Mouse (Mus musculus): ENCODE data around the gene Mrps35. TPM values are rescaled to one million over a fixed set of nuclear protein-coding genes. Genes with fewer than 3 reads are reported as not detected.
A peak's percentile ranks its signal among the peaks of the same experiment; 100 is the strongest.

Mrps35 gene
- polyA plus RNA-seq, 2 experiments: 33.4 to 104 TPM

- H3K9me3 ChIP-seq (ENCODE audit: control insufficient read depth, low read length): no peaks in the 10 kb centered on the region
- no peaks in the 10 kb centered on the region for H3K4me1 ChIP-seq (ENCODE audit: control insufficient read depth, insufficient read depth, low read length)
- no peaks in the 10 kb centered on the region for H3K27me3 ChIP-seq (ENCODE audit: control insufficient read depth, insufficient read depth, low read length)
- H3K4me3 ChIP-seq (replicated peaks; ENCODE audit: low read length): no peak overlapping the region
- no peak overlapping the region for H3K9ac ChIP-seq (ENCODE audit: low read depth, low read length, severe bottlenecking)
- H3K27ac ChIP-seq (replicated peaks; ENCODE audit: low read depth, low read length): no peak overlapping the region
- no peak for TF ChIP-seq POLR2A (IDR thresholded peaks at IDR 0.05; ENCODE audit: borderline replicate concordance, extremely low read depth, insufficient read depth, insufficient read length)
- peaks cover 10% of the 10 kb centered on the region; the same call in 1 of the 2 replicates for H3K36me3 ChIP-seq (ENCODE audit: control insufficient read depth, insufficient read depth, low read length)
- no peak overlapping the region for H3K4me2 ChIP-seq (replicated peaks; ENCODE audit: low read depth, low read length, severe bottlenecking)
- 6% methylated on average over 10 of the region's 10 CpGs for WGBS
- peak; percentile 86 for DNase-seq (ENCODE audit: low spot score)
- peak; percentile 50; the same call in 1 of the 2 replicates for ATAC-seq (ENCODE audit: low FRiP score, low read depth)
Observed at GRCm38 (mm10) chr6:147116579-147116978, 74.0 kb downstream of the Mrps35 start.

DNA sequence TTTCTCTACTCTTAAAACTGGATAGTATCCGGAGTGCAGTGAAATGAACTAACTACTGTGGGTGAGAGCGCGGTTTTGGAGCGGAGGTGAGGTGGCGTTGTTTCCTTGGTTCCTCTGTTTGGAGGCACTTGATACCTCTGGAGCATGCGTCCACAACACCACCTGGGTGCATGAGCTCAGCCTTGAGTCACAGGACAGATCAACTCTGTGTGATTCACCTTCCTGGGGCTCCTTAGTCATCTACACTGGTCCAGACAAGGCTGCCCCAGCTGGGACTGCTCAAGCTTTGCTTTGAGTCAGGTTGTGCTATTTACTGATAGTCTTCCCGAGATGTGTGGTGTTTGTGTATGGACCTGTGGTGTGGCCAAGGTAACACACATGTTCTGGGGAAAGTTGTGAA, 75.2 kb downstream of the Mrps35 start:
- Histone ChIP-seq H3K9me3 (ENCODE audit: control insufficient read depth, low read length) (no peaks in the 10 kb centered on the region), H3K27me3 (ENCODE audit: control insufficient read depth, insufficient read depth, low read length) (no peaks in the 10 kb centered on the region), H3K4me1 (ENCODE audit: control insufficient read depth, insufficient read depth, low read length) (no peaks in the 10 kb centered on the region), H3K4me3 (replicated peaks; ENCODE audit: low read length) (no peak overlapping the region), H3K9ac (ENCODE audit: low read depth, low read length, severe bottlenecking) (no peak overlapping the region), H3K36me3 (ENCODE audit: control insufficient read depth, insufficient read depth, low read length) (peaks cover 1% of the 10 kb centered on the region; the same call in 1 of the 2 replicates), H3K4me2 (replicated peaks; ENCODE audit: low read depth, low read length, severe bottlenecking) (no peak overlapping the region), H3K27ac (replicated peaks; ENCODE audit: low read depth, low read length) (no peak overlapping the region)
- 92% methylated on average over 7 of the region's 7 CpGs for WGBS
- DNase-seq (ENCODE audit: low spot score): no peak
- no peak for ATAC-seq (ENCODE audit: low FRiP score, low read depth)
- TF ChIP-seq POLR2A (IDR thresholded peaks at IDR 0.05; ENCODE audit: borderline replicate concordance, extremely low read depth, insufficient read depth, insufficient read length): no peak

GRCm38 (mm10) chr6:147118190-147118589, 75.6 kb downstream of the Mrps35 start:
- no peak for TF ChIP-seq POLR2A (IDR thresholded peaks at IDR 0.05; ENCODE audit: borderline replicate concordance, extremely low read depth, insufficient read depth, insufficient read length)
- WGBS: 90% methylated on average over 3 of the region's 3 CpGs

GRCm38 (mm10) chr6:147121320-147121719, 78.8 kb downstream of the Mrps35 start:
- Histone ChIP-seq H3K36me3 (ENCODE audit: control insufficient read depth, insufficient read depth, low read length) (no peaks in the 10 kb centered on the region), H3K4me3 (replicated peaks; ENCODE audit: low read length) (no peak overlapping the region), H3K27me3 (ENCODE audit: control insufficient read depth, insufficient read depth, low read length) (no peaks in the 10 kb centered on the region), H3K9me3 (ENCODE audit: control insufficient read depth, low read length) (no peaks in the 10 kb centered on the region), H3K4me1 (ENCODE audit: control insufficient read depth, insufficient read depth, low read length) (no peaks in the 10 kb centered on the region), H3K9ac (ENCODE audit: low read depth, low read length, severe bottlenecking) (no peak overlapping the region), H3K4me2 (replicated peaks; ENCODE audit: low read depth, low read length, severe bottlenecking) (no peak overlapping the region), H3K27ac (replicated peaks; ENCODE audit: low read depth, low read length) (no peak overlapping the region)
- DNase-seq (ENCODE audit: low spot score) (no peak), ATAC-seq (ENCODE audit: low FRiP score, low read depth) (no peak)
- WGBS: 52% methylated on average over 6 of the region's 6 CpGs
- no peak for TF ChIP-seq POLR2A (IDR thresholded peaks at IDR 0.05; ENCODE audit: borderline replicate concordance, extremely low read depth, insufficient read depth, insufficient read length)

More at GRCm38 (mm10) chr6:147118190-147118589, 75.6 kb downstream of the Mrps35 start:
- Histone ChIP-seq H3K4me1 (ENCODE audit: control insufficient read depth, insufficient read depth, low read length) (no peaks in the 10 kb centered on the region), H3K4me3 (replicated peaks; ENCODE audit: low read length) (no peak overlapping the region), H3K36me3 (ENCODE audit: control insufficient read depth, insufficient read depth, low read length) (no peaks in the 10 kb centered on the region), H3K9me3 (ENCODE audit: control insufficient read depth, low read length) (no peaks in the 10 kb centered on the region), H3K27ac (replicated peaks; ENCODE audit: low read depth, low read length) (no peak overlapping the region), H3K4me2 (replicated peaks; ENCODE audit: low read depth, low read length, severe bottlenecking) (no peak overlapping the region), H3K9ac (ENCODE audit: low read depth, low read length, severe bottlenecking) (no peak overlapping the region), H3K27me3 (ENCODE audit: control insufficient read depth, insufficient read depth, low read length) (no peaks in the 10 kb centered on the region)
- no peak for ATAC-seq (ENCODE audit: low FRiP score, low read depth)
- DNase-seq (ENCODE audit: low spot score): no peak

Other genes with a start within 250 kb of the Mrps35 start
- gene Arntl2, start 246.7 kb upstream of the Mrps35 start, polyA plus RNA-seq (2012; rRNA removed): 13.4 and 20.5 TPM in 2 replicates
- gene Arntl2, start 246.7 kb upstream of the Mrps35 start, polyA plus RNA-seq (2014; fragmentation: Nextera tagmentation; extraction: Ambion mirVana): 3.2 and 3.6 TPM in 2 replicates
- not detected in 2 replicates for gene Smco2, start 192.7 kb upstream of the Mrps35 start, polyA plus RNA-seq (2012; rRNA removed)
- not detected in 2 replicates for gene Smco2, start 192.7 kb upstream of the Mrps35 start, polyA plus RNA-seq (2014; fragmentation: Nextera tagmentation; extraction: Ambion mirVana)
- 43.9 and 46.3 TPM in 2 replicates for gene Ppfibp1, start 154.3 kb upstream of the Mrps35 start, polyA plus RNA-seq (2012; rRNA removed)
- 59.7 and 59.8 TPM in 2 replicates for gene Ppfibp1, start 154.3 kb upstream of the Mrps35 start, polyA plus RNA-seq (2014; fragmentation: Nextera tagmentation; extraction: Ambion mirVana)
- gene 1700034J05Rik, start 88.3 kb upstream of the Mrps35 start, polyA plus RNA-seq (2012; rRNA removed): not detected in 2 replicates
- 0.21 and 0.56 TPM in 2 replicates for gene 1700034J05Rik, start 88.3 kb upstream of the Mrps35 start, polyA plus RNA-seq (2014; fragmentation: Nextera tagmentation; extraction: Ambion mirVana)
- gene Rep15, start 10.2 kb upstream of the Mrps35 start, polyA plus RNA-seq (2012; rRNA removed): 0.99 and 1.3 TPM in 2 replicates
- gene Rep15, start 10.2 kb upstream of the Mrps35 start, polyA plus RNA-seq (2014; fragmentation: Nextera tagmentation; extraction: Ambion mirVana): 1.3 and 1.4 TPM in 2 replicates
- 0.44 and 0.68 TPM in 2 replicates for gene Mansc4, start 44.3 kb downstream of the Mrps35 start, polyA plus RNA-seq (2012; rRNA removed)
- 1.0 and 1.4 TPM in 2 replicates for gene Mansc4, start 44.3 kb downstream of the Mrps35 start, polyA plus RNA-seq (2014; fragmentation: Nextera tagmentation; extraction: Ambion mirVana)
- gene Klhl42, start 48.6 kb downstream of the Mrps35 start, polyA plus RNA-seq (2012; rRNA removed): 10.4 and 12.6 TPM in 2 replicates
- 16.5 and 16.9 TPM in 2 replicates for gene Klhl42, start 48.6 kb downstream of the Mrps35 start, polyA plus RNA-seq (2014; fragmentation: Nextera tagmentation; extraction: Ambion mirVana)
- gene Pthlh, start 221.4 kb downstream of the Mrps35 start, polyA plus RNA-seq (2012; rRNA removed): 15.1 and 19.1 TPM in 2 replicates
- gene Pthlh, start 221.4 kb downstream of the Mrps35 start, polyA plus RNA-seq (2014; fragmentation: Nextera tagmentation; extraction: Ambion mirVana): 13.3 and 15.9 TPM in 2 replicates

All from limb, embryonic 14.5 days (tissue).